Mouse (Mus musculus) cortical plate, adult 2 months (tissue): ENCODE measurements at regions not wholly inside any gene's neighbourhood (a gene's known extent, or its start where the extent isn't known, plus 50 kb on each side); places are given as distances from the start of the nearest gene placed in this dataset.

Experiments used
- CTCF ChIP-seq: fragments of 200-500 bp; IDR thresholded peaks from 2 replicates; pipeline ENCODE4 v1.5.1; 2011; ENCODE audit warnings: mild to moderate bottlenecking, control low read depth, low read length; ENCODE audit not compliant: insufficient read depth; ENCODE audit errors: extremely low read depth
- POLR2A ChIP-seq: fragments of 200-500 bp; IDR thresholded peaks from 2 replicates; pipeline ENCODE4 v1.6.1; 2011; ENCODE audit warnings: mild to moderate bottlenecking, low read length, control low read depth; ENCODE audit not compliant: insufficient read depth; ENCODE audit errors: extremely low read depth

DNA sequence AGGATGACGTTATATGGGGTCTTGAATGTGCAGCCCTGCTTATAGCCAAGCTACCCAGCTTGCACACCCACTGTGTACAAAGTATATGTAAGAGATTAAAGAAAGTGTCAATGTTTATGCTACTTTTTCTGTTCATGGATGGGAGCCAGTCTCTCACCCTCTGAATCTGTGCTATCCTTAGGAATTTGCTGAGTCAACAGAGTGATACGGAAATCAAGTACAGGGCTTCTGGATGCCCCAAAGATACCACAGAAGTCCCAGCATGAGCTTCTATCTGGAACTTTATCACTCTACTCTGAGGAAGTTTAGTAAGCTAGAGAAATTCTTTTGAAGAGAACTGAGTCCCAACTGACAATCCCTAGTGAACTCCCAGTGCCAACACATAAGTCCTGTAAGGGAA, 195.9 kb downstream of the Gm826 start:
- TF ChIP-seq CTCF: no peak
- TF ChIP-seq POLR2A: no peak
